Mouse (Mus musculus) mesoderm, embryonic 11.5 days (tissue): ENCODE measurements around the gene Dnm1.
A peak's percentile ranks its signal among the peaks of the same experiment; 100 is the strongest.

Experiments used
- DNase-seq: peaks from one replicate; pipeline ENCODE4 v3.0.0-alpha.2; 2012; ENCODE audit warnings: low read depth, low spot score

Dnm1 gene

DNA sequence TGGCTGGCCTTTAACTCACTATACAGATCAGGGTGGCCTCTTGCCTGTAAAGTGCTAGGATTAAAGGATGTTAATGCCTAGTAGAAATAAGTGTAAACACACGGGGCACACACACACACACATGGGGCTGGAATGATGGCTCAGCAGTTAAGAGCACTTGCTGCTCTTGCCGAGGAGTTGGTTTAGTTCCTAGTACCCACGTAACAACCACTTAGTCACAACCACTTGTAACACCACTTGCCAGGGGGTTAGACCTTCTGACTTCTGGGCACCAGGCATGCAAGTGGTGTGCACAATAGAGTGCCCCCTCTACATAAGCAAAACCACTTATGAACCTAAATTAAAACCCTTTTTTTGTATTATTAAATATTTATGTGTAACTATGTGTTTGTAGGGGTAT is 69.2 kb downstream of the Dnm1 start:
- DNase-seq = no peak

DNA sequence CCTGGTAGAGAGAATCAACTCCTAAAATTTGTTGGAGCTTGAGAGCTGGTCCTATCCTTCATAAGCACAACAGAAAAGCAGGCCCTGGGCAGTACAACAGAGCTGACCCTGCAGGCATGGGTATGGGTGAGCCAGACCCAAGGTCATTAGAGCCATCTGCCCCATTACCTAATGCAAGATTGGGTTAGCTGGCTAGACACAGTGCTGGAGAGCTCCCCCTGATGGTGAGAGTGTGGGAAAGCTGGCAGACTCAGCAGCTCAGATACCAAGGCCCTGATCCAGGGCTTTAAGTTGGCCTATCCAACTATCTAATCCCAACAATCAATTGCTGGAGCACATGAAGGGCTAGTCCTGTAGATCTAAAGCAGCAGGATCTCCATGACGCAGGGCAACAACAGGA is 70.4 kb downstream of the Dnm1 start:
- DNase-seq = peak; percentile 62

DNA sequence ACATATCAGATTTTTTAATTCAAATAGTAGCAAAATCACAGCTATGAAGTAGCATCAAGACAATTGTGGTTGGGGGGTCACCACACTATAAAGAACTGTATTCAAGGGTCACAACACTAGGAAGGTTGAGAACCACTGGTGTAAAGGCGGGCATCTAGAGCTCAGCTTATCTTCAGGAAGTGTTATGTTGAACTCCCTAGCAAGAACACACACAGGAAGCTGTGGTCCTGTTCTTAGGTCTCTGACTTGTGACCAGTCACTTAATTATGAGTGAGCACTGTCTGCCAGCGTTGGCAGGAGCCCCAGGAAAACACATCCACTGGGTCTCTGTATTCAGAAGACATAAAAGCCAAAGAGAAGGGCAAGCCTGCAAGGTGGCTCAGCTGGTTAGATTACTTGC is 70.8 kb downstream of the Dnm1 start:
- DNase-seq = no peak

DNA sequence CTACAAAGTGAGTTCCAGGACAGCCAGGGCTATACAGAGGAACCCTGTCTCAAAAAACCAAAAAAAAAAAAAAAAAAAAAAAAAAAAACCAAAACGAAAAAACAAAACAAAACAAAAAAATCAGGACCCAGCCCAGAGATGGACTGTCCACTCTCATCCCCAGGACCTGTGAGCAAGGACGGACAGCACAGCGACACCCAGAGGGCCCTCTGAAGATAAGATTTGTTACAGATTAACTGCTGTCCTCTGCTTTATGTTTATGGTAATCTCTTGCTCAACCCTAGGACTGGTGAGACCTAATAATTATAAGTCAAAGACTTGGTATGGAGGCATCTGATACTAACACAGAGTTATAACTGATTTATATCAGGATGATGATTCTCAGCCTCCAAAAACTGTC is 77.3 kb downstream of the Dnm1 start:
- DNase-seq = no peak

DNA sequence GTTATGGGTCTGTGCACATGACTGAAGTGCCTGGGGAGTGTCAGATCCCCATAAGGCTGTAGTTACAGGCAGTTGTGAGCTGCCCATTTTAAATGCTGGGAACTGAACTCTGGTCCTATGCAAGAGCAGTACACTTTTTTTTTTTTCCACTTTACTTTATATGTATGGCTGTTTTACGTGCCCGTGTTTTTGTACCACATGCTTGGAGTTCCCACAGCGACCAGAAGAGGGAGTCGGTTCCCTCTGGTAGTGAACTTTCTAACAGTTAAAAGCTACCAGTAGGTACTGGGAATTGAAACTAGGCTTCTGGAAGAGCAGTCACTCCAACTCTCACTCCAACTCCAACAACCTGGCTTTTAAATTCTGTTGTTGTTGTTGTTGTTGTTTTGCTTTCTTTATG is 92.5 kb downstream of the Dnm1 start:
- peak; percentile 54 for DNase-seq

DNA sequence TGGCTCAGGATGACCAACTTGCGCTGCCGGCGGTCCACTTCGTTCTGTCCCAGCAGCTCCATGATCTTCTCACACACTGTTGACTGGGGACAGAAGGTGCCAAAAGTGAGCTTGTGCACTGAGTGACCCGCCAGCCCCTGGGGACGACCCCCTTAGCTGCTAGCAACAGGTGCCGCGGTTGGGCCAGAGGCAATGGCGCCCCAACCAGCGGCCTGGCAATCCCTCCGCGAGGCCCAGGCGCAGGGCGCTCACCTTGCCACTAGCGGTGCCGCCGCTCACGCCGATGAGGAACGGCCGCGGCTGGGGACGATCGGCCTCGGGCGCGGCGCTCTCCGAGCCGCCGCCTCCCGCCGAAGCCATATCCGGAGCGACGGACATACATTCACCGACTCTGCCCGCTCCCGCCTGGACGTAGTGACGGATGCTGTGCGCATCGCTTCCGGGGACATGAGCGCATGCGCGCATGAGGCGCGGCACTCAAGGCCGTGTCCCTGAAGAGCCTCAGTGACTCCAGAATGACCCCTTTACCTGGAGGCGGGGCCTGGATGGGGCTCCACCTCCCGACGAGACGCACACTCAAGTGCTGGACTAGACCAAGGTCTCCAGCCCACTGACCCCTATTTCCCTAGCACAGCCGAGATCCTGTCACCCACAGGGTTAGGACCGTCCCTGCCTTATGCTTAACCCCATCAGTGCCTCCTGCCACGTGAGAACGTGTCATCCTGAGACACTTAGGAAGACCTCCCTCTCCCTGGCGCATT is 93.3 kb downstream of the Dnm1 start, which contains the start of gene Uck1:
Gene Uck1 (minus strand): TSS at position 503 of the 761 bp plus-strand sequence.
- peak; percentile 96 for DNase-seq

DNA sequence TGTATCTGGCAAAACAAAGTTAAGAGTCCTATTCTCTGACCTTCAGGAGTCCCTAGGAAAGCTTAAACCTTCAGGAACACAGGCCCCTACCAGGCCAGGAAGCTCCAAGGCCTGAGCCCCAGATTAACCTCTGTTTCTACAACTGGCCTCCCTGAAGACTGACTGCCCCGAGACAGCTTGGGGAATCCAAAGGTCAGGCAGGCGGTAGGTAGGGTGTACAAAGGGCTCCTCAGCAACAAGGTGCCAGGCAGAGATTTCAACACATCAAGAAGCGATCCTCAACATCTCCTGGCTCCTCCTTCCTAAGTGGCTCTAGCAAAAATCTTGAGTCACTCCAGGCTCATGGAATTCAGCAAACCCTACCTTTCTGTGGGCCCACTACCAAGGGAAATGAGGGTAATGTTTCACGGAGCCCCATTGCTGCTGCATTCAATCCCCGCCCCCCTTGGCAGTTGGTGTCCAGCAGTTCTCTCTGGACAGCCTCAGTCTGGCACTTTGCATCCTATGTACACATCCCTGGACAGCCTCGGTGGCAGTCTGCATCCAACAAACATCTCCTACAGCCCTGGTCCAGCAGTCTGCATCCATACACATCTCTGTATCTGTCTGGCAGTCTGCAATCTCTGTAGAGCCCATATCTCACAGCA is 94.1 kb downstream of the Dnm1 start:
- DNase-seq = no peak
